Mouse (Mus musculus): Measurements from ENCODE around the gene BC107364.
"Not testable (repeated sequence)": the region's sequence is repeated elsewhere in the genome, so short reads cannot be mapped to it uniquely, and the experiment has no call there.

Gene BC107364

GRCm38 (mm10) chr3:96486064-96486827, 34.1 kb upstream of the BC107364 start:
- DNase-seq (ENCODE audit: low spot score in 2 of 2), result not testable (repeated sequence)

- no peak for DNase-seq (ENCODE audit: low spot score in 2 of 2)
Measured at GRCm38 (mm10) chr3:96485361-96485760, 33.3 kb upstream of the BC107364 start.

GRCm38 (mm10) chr3:96484921-96485320, 32.8 kb upstream of the BC107364 start:
- DNase-seq (ENCODE audit: low spot score in 2 of 2), result no peak

- no peak for DNase-seq (ENCODE audit: low spot score in 2 of 2)
Measured at GRCm38 (mm10) chr3:96483946-96484345, 31.8 kb upstream of the BC107364 start.

- not testable (repeated sequence) for DNase-seq (ENCODE audit: low spot score in 2 of 2)
Measured at GRCm38 (mm10) chr3:96483044-96483443, 30.9 kb upstream of the BC107364 start.

GRCm38 (mm10) chr3:96482451-96482850, 30.3 kb upstream of the BC107364 start:
- DNase-seq (ENCODE audit: low spot score in 2 of 2), result no peak

- DNase-seq (ENCODE audit: low spot score in 2 of 2), result no peak
Measured at GRCm38 (mm10) chr3:96481856-96482255, 29.8 kb upstream of the BC107364 start.

GRCm38 (mm10) chr3:96480684-96481270, 28.7 kb upstream of the BC107364 start:
- DNase-seq (ENCODE audit: low spot score in 2 of 2), result no peak

GRCm38 (mm10) chr3:96479249-96479648, 27.1 kb upstream of the BC107364 start:
- DNase-seq (ENCODE audit: low spot score in 2 of 2), result no peak

GRCm38 (mm10) chr3:96477558-96477957, 25.5 kb upstream of the BC107364 start:
- no peak for DNase-seq (ENCODE audit: low spot score in 2 of 2)

GRCm38 (mm10) chr3:96477084-96477483, 25.0 kb upstream of the BC107364 start:
- no peak for DNase-seq (ENCODE audit: low spot score in 2 of 2)

- DNase-seq (ENCODE audit: low spot score in 2 of 2), result no peak
Measured at GRCm38 (mm10) chr3:96474909-96475655, 23.0 kb upstream of the BC107364 start.

GRCm38 (mm10) chr3:96473556-96473955, 21.4 kb upstream of the BC107364 start:
- DNase-seq (ENCODE audit: low spot score in 2 of 2), result not testable (repeated sequence)

GRCm38 (mm10) chr3:96472066-96472465, 20.0 kb upstream of the BC107364 start:
- DNase-seq (ENCODE audit: low spot score in 2 of 2), result no peak

- DNase-seq (ENCODE audit: low spot score in 2 of 2), result no peak
Measured at GRCm38 (mm10) chr3:96469626-96470025, 17.5 kb upstream of the BC107364 start.

GRCm38 (mm10) chr3:96468335-96468734, 16.2 kb upstream of the BC107364 start:
- DNase-seq (ENCODE audit: low spot score in 2 of 2), result not testable (repeated sequence)

- no peak for DNase-seq (ENCODE audit: low spot score in 2 of 2)
Measured at GRCm38 (mm10) chr3:96467641-96468040, 15.5 kb upstream of the BC107364 start.

- no peak for DNase-seq (ENCODE audit: low spot score in 2 of 2)
Measured at GRCm38 (mm10) chr3:96463891-96464290, 11.8 kb upstream of the BC107364 start.

- not testable (repeated sequence) for DNase-seq (ENCODE audit: low spot score in 2 of 2)
Measured at GRCm38 (mm10) chr3:96460568-96460870, 8.4 kb upstream of the BC107364 start.

- not testable (repeated sequence) for DNase-seq (ENCODE audit: low spot score in 2 of 2)
Measured at GRCm38 (mm10) chr3:96459757-96460567, 7.9 kb upstream of the BC107364 start.

- not testable (repeated sequence) for DNase-seq (ENCODE audit: low spot score in 2 of 2)
Measured at GRCm38 (mm10) chr3:96458886-96459439, 6.9 kb upstream of the BC107364 start.

GRCm38 (mm10) chr3:96458008-96458407, 5.9 kb upstream of the BC107364 start:
- not testable (repeated sequence) for DNase-seq (ENCODE audit: low spot score in 2 of 2)

All from spleen, postnatal 14 days (tissue).